8 mouse cellular contexts compared by ENCODE assay signal in genomic region chr14:33695362-33695982, GRCm38 (mm10).
DNase-seq lines count a peak whose midpoint lies in the region; ATAC-seq and TF ChIP-seq lines count a peak whose summit lies in the region.

No protein-coding gene starts in this region.

- no peak overlapping the region for H3K4me3 ChIP-seq in ES-Bruce4 (ENCODE audit: low read depth, low read length)
- H3K4me3 ChIP-seq in bone marrow macrophage, adult 2 months (ENCODE audit: insufficient read depth, low read length): no peak overlapping the region
- H3K4me3 ChIP-seq in forebrain, embryonic 12.5 days (replicated peaks): no peak overlapping the region
- H3K4me3 ChIP-seq in layer of hippocampus, adult 2 months: no peak overlapping the region
- H3K4me3 ChIP-seq in lung, embryonic 15.5 days: no peak overlapping the region

- H3K9ac ChIP-seq in ES-Bruce4 (ENCODE audit: low read depth, poor library complexity, severe bottlenecking): no peak overlapping the region
- H3K9ac ChIP-seq in forebrain, embryonic 12.5 days: no peak overlapping the region
- no peak overlapping the region for H3K9ac ChIP-seq in lung, embryonic 15.5 days

- DNase-seq in heart, postnatal 25 days (ENCODE audit: low spot score): peak; percentile 50
- peak; percentile 60 to 89 for DNase-seq in layer of hippocampus, adult 2 months (ENCODE audit: low spot score in 2 of 2)
- peak; percentile 53 for DNase-seq in retina, postnatal 7 days (ENCODE audit: low read depth, low spot score)
- DNase-seq in yolk sac, embryonic 10.5 days (ENCODE audit: low spot score): peak; percentile 21

- WGBS in forebrain, embryonic 12.5 days: 22% methylated on average over 8 of the region's 8 CpGs
- WGBS in lung, embryonic 15.5 days: 15% methylated on average over 8 of the region's 8 CpGs

- TF ChIP-seq CTCF in ES-Bruce4 (IDR thresholded peaks at IDR 0.05; ENCODE audit: low read depth, low read length): peak; percentile 84
- peak; percentile 74 for TF ChIP-seq CTCF in bone marrow macrophage, adult 2 months (IDR thresholded peaks at IDR 0.05; ENCODE audit: low read depth, low read length)
- TF ChIP-seq CTCF in layer of hippocampus, adult 2 months (conservative IDR thresholded peaks at IDR 0.05): peak; percentile 95

- intact Hi-C loops in heart, postnatal 25 days (cut with DNase I): loop anchor here (1.0 to 5.0 kb wide), 3 partner anchors 112 to 237 kb away; no protein-coding TSS in a partner anchor

- H3K4me1 ChIP-seq in ES-Bruce4 (ENCODE audit: control insufficient read depth, insufficient read depth, low read length): no peaks in the 10 kb centered on the region
- H3K4me1 ChIP-seq in bone marrow macrophage, adult 2 months (ENCODE audit: control insufficient read depth, insufficient read depth, low read length): no peaks in the 10 kb centered on the region
- no peaks in the 10 kb centered on the region for H3K4me1 ChIP-seq in forebrain, embryonic 12.5 days
- peaks cover 12% of the 10 kb centered on the region; the same call in 1 of the 2 replicates for H3K4me1 ChIP-seq in lung, embryonic 15.5 days

- no peaks in the 10 kb centered on the region for H3K9me3 ChIP-seq in ES-Bruce4 (replicated peaks; ENCODE audit: control insufficient read depth, insufficient read depth, low read length, poor library complexity, severe bottlenecking)
- H3K9me3 ChIP-seq in forebrain, embryonic 12.5 days: no peaks in the 10 kb centered on the region
- H3K9me3 ChIP-seq in lung, embryonic 15.5 days: no peaks in the 10 kb centered on the region

- H3K4me2 ChIP-seq in forebrain, embryonic 12.5 days: no peak overlapping the region
- no peak overlapping the region for H3K4me2 ChIP-seq in lung, embryonic 15.5 days

- ATAC-seq in forebrain, embryonic 12.5 days (ENCODE audit: low FRiP score): 0 out of 2 replicates have a peak, but pooled peaks have one; percentile 61
- peak; percentile 21 for ATAC-seq in lung, embryonic 15.5 days (ENCODE audit: borderline replicate concordance, extremely low read depth, low FRiP score, low TSS enrichment)

- no peaks in the 10 kb centered on the region for H3K36me3 ChIP-seq in ES-Bruce4 (ENCODE audit: control insufficient read depth, insufficient read depth, low read length, poor library complexity, severe bottlenecking)
- H3K36me3 ChIP-seq in forebrain, embryonic 12.5 days (replicated peaks): no peaks in the 10 kb centered on the region
- no peaks in the 10 kb centered on the region for H3K36me3 ChIP-seq in lung, embryonic 15.5 days

- no peaks in the 10 kb centered on the region for H3K27me3 ChIP-seq in ES-Bruce4 (ENCODE audit: control insufficient read depth, insufficient read depth, low read length, poor library complexity, severe bottlenecking)
- H3K27me3 ChIP-seq in forebrain, embryonic 12.5 days: no peaks in the 10 kb centered on the region
- H3K27me3 ChIP-seq in lung, embryonic 15.5 days: no peaks in the 10 kb centered on the region

- no peak for TF ChIP-seq EP300 in ES-Bruce4 (IDR thresholded peaks at IDR 0.05; ENCODE audit: insufficient read depth, low read depth, low read length)

- H3K27ac ChIP-seq in ES-Bruce4 (ENCODE audit: insufficient read depth, low read length): no peak overlapping the region
- H3K27ac ChIP-seq in bone marrow macrophage, adult 2 months (ENCODE audit: insufficient read depth, low read depth, low read length): no peak overlapping the region
- H3K27ac ChIP-seq in forebrain, embryonic 12.5 days: no peak overlapping the region
- H3K27ac ChIP-seq in layer of hippocampus, adult 2 months: no peak overlapping the region
- no peak overlapping the region for H3K27ac ChIP-seq in lung, embryonic 15.5 days

- no peak for TF ChIP-seq POLR2A in ES-Bruce4 (IDR thresholded peaks at IDR 0.05; ENCODE audit: insufficient read depth, low read length)
- no peak for TF ChIP-seq POLR2A in bone marrow macrophage, adult 2 months (IDR thresholded peaks at IDR 0.05; ENCODE audit: borderline replicate concordance, low read depth, low read length)

Comparison
In these comparisons a context has a peak if more than half of its experiments do, and no peak if none do; other contexts are left out.
1. DNase-seq: peak in every context shown above with its lines; median percentile 74 in layer of hippocampus, adult 2 months; 53 in retina, postnatal 7 days; 50 in heart, postnatal 25 days; 21 in yolk sac, embryonic 10.5 days.